Mouse (Mus musculus) cerebellum, adult 18-20 months (tissue): Measurements from ENCODE around the gene Sbno2.

ENCODE experiments used
- DNase-seq, 2 experiments: peaks; one replicate each; pipeline ENCODE4 v3.0.0; 2021

The Sbno2 gene

GRCm38 (mm10) chr10:80121639-80122038 is 16.3 kb upstream of the Sbno2 start:
- DNase-seq: no peak

- DNase-seq: no peak
These were observed 14.8 kb upstream of the Sbno2 start for GRCm38 (mm10) chr10:80120146-80120545.

- DNase-seq: peak; percentile 57 to 58
These were observed 13.2 kb upstream of the Sbno2 start for GRCm38 (mm10) chr10:80118552-80118951.

GRCm38 (mm10) chr10:80117736-80118135 is 12.4 kb upstream of the Sbno2 start:
- peak; percentile 53 to 55 for DNase-seq

- DNase-seq: peak in 1 of 2 experiments; percentile 46
These were observed 11.7 kb upstream of the Sbno2 start for GRCm38 (mm10) chr10:80116927-80117691.

GRCm38 (mm10) chr10:80116563-80116926 is 11.2 kb upstream of the Sbno2 start:
- no peak for DNase-seq

GRCm38 (mm10) chr10:80115944-80116335 is 10.6 kb upstream of the Sbno2 start:
- DNase-seq: peak in 1 of 2 experiments; percentile 36

- DNase-seq: peak; percentile 99 to 100
These were observed 10.0 kb upstream of the Sbno2 start, which contains the start of gene Stk11 for GRCm38 (mm10) chr10:80115290-80115943. Stk11 (plus strand) TSS chr10:80115803.

GRCm38 (mm10) chr10:80114341-80115284 is 9.2 kb upstream of the Sbno2 start:
- peak; percentile 94 to 95 for DNase-seq

GRCm38 (mm10) chr10:80107678-80108077 is 2.3 kb upstream of the Sbno2 start:
- no peak for DNase-seq

- DNase-seq: no peak
These were observed 555 bp upstream of the Sbno2 start for GRCm38 (mm10) chr10:80105926-80106325.

GRCm38 (mm10) chr10:80104181-80104580 is 1.2 kb downstream of the Sbno2 start:
- DNase-seq: no peak

- DNase-seq: no peak
These were observed 2.3 kb downstream of the Sbno2 start for GRCm38 (mm10) chr10:80103032-80103431.

GRCm38 (mm10) chr10:80102216-80102915 is 3.0 kb downstream of the Sbno2 start:
- DNase-seq: peak; percentile 85 to 90

GRCm38 (mm10) chr10:80100982-80101381 is 4.4 kb downstream of the Sbno2 start:
- no peak for DNase-seq

- DNase-seq: no peak
These were observed 6.7 kb downstream of the Sbno2 start for GRCm38 (mm10) chr10:80098630-80099029.

GRCm38 (mm10) chr10:80097275-80097674 is 8.1 kb downstream of the Sbno2 start:
- no peak for DNase-seq

GRCm38 (mm10) chr10:80095547-80095946 is 9.8 kb downstream of the Sbno2 start:
- no peak for DNase-seq

GRCm38 (mm10) chr10:80094684-80095083 is 10.7 kb downstream of the Sbno2 start:
- no peak for DNase-seq

GRCm38 (mm10) chr10:80094085-80094484 is 11.3 kb downstream of the Sbno2 start:
- DNase-seq: no peak

GRCm38 (mm10) chr10:80092690-80093089 is 12.7 kb downstream of the Sbno2 start:
- DNase-seq: no peak

GRCm38 (mm10) chr10:80091527-80091926 is 13.8 kb downstream of the Sbno2 start:
- no peak for DNase-seq

GRCm38 (mm10) chr10:80089146-80089545 is 16.2 kb downstream of the Sbno2 start:
- no peak for DNase-seq
